Mouse (Mus musculus): ENCODE measurements around the gene Sh3yl1.

DNA sequence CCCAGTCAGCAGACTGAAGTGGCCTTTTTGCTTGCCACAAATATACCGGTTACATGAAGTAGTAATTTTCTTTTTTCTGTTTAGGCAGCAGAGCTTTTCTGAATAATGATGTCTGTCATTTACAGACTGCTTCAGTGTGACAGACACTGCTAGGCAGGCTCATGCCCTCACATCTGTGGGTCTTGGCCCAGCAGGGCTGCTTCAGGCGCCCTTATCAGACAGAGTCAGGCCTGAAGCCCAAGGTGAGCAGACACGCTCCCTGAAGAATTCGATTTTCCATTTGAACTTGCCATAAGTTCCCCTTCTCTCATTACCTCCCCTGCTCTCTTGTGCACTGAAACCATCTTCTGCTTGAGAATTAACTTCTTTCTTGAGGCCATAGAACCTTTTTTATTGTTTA is 23.5 kb upstream of the Sh3yl1 start:
- no peak for TF ChIP-seq POLR2A (IDR thresholded peaks at IDR 0.05; ENCODE audit: control insufficient read depth, extremely low read depth, insufficient read depth, low read length, poor library complexity)
- TF ChIP-seq CTCF (IDR thresholded peaks at IDR 0.05; ENCODE audit: borderline replicate concordance, control insufficient read depth, extremely low read depth, insufficient read depth, low read length, poor library complexity) = no peak

Measured in thymus, adult 2 months (tissue).